Mouse (Mus musculus): ENCODE results near the gene Gm26727.
"Not testable (repeated sequence)": the region's sequence is repeated elsewhere in the genome, so short reads cannot be mapped to it uniquely, and the experiment has no call there.

The Gm26727 gene

DNA sequence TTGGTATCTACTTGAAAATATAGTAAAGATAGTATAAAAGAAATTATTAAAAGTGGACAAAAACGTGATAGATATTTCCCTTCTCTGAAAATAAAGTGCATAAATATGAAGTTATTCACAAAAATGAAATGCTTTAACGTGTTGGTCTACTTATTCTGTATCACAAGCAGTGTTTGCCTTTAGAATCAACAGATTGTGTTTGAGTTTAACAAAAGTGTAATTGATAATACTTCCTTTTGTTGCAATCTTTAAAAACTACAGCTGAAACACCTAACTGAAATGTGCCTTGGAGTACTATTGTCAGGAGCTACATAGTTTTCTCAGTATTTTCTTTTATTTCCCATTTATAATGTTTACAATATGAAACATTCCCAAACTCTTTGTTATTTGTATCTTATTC is at the start of gene Gm26727:
Gm26727 (minus strand) TSS at position 101 of the 400 bp plus-strand sequence.
- DNase-seq (ENCODE audit: low read depth, low spot score): no peak

DNA sequence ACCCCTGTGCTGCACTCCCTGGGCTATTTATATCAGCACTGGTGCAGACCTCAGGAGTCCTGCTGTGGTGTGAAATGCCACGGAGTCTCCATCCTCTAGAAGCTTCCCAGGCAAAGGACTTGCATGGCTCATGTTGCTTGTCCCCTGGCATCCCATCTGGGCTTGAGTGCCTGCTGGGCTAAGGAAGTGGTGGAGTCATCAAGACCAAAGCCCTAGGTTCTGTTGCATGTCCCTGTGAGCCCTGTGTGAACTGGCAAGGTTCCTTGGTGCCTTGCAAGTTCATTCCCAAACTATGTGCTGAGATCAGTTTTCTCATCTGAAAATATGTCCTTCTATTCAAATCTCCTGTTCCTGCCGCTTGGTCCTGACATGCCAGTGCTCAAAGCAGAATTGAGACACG is 48.1 kb upstream of the Gm26727 start:
- DNase-seq (ENCODE audit: low read depth, low spot score): no peak

DNA sequence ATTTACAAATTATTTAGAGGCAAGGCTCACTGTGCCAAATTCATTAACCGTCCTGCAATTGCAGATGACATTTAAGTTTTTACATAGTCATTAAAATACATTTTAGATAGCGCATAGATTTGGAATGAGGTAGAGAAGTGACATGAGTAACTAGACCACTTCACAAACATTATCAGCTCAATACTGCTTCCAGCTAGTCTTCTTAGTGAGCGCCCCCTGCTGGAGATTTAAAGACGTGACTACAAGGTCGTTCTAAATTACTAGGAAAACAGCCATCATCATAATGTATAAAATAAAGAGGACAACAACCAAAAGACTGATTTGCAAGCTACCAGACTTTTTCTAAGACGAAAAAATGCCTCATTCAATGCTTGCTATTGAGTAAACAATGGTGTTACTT is 44.8 kb upstream of the Gm26727 start:
- peak; percentile 61 for DNase-seq (ENCODE audit: low read depth, low spot score)

DNA sequence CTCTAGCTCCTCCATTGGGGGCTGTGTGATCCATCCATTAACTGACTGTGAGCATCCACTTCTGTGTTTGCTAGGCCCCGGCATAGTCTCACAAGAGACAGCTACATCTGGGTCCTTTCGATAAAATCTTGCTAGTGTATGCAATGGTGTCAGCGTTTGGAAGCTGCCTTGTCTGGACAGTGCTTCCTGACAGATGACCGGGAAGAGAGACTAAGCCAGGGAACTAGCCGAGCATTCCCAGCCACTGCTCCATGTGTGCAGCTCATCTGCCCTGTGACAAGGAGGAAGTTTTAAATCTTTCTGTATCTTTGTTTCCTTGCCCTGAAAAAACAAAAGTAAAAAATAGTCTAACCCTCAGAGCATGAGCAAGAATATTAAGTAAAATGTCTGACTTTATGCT is 37.0 kb upstream of the Gm26727 start:
- DNase-seq (ENCODE audit: low read depth, low spot score): not testable (repeated sequence)

DNA sequence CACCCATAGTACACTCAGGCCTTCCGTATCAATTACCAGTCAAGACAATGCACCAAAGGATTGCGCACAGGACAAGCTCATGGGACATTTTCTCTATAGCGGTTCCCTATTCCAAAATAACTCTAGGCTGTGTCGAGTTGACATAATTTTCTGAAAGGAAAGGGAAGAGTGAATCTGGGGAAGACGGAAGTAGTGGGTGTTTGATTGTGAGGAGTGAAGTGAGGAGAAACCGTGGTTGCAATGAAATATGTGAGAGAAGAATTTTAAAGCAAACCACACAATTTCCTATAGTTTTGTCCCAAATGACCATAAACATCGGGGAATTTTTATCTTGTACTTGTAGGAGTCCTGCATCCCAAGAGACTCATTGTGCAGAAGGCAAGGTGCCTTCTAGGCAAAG is 34.1 kb upstream of the Gm26727 start:
- no peak for DNase-seq (ENCODE audit: low read depth, low spot score)

DNA sequence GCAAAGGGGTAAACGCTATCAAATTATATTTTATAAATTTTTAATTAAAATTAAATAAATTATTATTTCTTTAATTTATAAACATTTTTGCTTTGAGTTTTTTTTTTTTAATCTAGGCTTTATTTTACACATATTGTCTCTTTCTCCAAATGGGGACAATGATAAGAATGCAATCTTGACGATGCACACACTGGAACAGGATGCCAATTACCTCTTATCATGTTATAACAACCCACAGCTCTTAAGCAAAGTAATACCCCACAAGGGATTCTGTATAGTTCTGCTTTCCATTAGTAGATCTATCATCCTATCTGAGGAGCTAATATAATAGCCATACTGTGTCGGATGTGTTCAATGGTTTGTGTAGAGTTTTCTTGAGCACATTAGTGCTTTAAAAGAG is 27.9 kb upstream of the Gm26727 start:
- DNase-seq (ENCODE audit: low read depth, low spot score): no peak

DNA sequence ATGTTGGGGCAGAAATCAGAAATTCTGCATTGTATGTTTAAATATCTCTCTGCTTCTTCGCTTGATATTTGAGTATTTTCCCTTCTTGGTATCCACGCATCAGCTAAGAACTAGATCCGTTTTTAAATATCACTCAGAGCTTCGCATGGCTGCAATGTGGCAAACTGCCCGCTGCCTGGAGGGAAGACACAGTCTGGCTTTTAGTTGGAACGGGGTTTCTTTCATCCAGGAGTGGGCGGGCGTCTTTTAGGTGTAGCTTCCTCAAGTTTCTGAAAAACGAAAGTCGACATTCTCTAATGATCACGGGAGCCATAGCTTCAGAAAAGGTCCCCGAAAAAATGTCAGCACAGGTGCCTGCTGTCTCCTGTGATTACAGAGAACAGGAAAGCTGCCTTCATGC is 14.2 kb upstream of the Gm26727 start:
- DNase-seq (ENCODE audit: low read depth, low spot score): no peak

DNA sequence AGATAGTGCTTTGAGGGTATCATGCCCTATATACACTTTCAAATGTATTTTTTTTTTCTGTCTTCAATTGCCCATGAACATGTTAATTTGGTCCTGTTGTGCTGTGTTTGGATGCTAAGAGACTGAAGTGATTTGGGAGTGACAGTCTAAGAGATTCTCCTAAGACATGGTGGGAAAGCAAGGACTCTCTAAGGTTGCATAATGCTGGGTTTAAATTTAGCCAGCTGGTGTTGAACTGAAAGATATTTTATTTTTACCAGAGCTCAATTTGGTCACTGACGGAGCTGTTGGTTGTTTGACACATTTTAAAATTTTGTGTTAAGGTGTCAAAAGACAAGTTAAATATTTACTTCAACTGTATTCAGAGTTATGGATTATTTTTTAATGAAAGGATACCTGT is 13.8 kb upstream of the Gm26727 start:
- DNase-seq (ENCODE audit: low read depth, low spot score): no peak

DNA sequence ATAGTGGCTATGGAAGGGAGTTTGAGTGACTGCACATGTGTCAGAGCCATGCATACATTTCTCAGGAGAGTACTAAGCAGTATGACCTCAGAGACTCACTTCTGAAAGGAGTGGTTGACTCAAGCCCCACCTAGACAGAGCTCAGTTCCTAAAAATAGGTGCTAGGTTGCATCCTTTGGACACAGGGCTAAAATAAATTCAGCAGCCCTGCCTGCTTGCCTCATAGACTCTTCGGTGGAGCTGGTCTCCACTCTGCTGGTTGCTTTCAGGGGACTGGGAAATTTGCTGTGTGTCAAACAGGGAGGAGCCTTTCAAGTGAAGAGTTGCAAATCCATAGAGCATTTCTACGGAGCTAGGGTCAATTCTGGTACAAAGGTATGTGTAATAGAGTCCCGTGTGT is 12.8 kb upstream of the Gm26727 start, which contains the start of gene Xirp2:
Xirp2 (plus strand) TSS at position 223 of the 400 bp plus-strand sequence.
- DNase-seq (ENCODE audit: low read depth, low spot score): no peak

DNA sequence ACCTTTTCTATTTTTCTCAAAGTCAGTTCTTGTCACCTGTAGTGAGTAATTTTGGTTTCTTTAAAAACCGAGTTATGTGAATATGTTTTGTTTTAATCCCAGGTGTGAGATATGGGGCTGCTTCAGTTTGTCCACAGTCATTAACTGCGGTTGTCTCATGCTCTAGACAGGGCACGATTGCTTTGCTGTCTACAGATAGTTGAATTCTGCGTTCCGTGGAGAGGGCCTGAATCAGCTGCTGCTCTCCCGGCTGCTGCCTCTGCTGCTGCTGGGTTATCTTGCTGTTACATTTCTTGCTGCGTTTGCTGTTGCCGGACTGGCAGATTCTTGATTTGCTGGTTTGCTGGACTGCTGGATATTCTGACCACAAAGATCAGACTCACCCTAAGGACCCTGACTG is 5.3 kb upstream of the Gm26727 start:
- DNase-seq (ENCODE audit: low read depth, low spot score): no peak

DNA sequence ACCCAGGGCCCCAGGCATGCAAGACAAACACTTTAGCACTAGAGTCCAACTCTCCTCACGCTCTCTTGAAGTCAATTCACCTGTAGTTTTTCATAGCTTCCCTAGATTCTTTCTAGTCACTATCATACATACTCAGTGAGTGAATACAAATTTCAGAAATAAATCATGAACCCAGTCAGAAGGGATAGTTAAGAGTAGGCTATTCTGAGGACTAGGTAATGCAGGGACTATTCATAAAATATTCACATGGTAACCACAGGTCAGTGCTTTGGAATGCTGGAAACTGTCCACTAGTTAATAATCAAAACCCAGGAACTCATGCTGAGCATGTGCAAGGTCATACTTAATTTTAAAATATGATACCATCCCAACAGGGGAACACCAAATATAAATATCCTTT is 10.2 kb downstream of the Gm26727 start:
- DNase-seq (ENCODE audit: low read depth, low spot score): no peak

DNA sequence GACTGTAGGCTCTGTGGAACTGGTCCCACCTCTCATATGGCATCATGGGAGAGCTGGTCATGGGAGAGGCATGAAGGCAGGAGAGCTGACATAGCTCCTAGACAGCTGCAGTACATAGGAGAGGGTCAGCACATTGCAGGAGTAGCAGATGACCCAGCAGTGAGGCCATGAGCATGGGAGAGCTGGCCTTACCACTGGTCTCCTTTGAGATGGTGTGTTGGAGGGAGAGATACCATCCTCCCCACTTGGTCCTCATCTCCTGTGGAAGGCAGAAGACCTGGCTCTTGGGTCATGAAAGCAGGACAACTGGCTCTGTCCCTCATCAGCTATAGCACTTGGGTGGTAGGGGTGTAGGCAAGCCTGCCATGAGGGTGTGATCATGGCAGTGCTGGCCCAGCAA is 12.1 kb downstream of the Gm26727 start:
- no peak for DNase-seq (ENCODE audit: low read depth, low spot score)

DNA sequence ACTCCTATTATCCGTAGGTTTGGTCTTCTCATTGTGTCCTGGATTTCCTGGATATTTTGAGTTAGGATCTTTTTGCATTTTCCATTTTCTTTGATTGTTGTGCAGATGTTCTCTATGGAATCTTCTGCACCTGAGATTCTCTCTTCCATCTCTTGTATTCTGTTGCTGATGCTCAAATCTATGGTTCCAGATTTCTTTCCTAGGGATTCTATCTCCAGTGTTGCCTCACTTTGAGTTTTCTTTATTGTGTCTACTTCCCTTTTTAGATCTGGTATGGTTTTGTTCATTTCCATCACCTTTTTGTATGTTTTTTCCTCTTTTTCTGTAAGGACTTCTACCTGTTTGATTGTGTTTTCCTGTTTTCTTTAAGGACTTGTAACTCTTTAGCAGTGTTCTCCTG is 19.6 kb downstream of the Gm26727 start, which contains the start of gene Gm21830:
Gm21830 (plus strand) TSS at position 301 of the 400 bp plus-strand sequence.
- DNase-seq (ENCODE audit: low read depth, low spot score): not testable (repeated sequence)
